Mouse (Mus musculus) heart, postnatal 0 days (tissue): ENCODE measurements around the gene Slc22a14.

ENCODE experiments used
- CTCF ChIP-seq: IDR thresholded peaks from 2 replicates; pipeline ENCODE4 v1.5.1; 2016; ENCODE audit warnings: antibody characterized with exemption, control low read depth, low read depth
- EP300 ChIP-seq: IDR thresholded peaks from 2 replicates; pipeline ENCODE4 v1.6.1; 2016; ENCODE audit warnings: antibody characterized with exemption, low read depth

DNA sequence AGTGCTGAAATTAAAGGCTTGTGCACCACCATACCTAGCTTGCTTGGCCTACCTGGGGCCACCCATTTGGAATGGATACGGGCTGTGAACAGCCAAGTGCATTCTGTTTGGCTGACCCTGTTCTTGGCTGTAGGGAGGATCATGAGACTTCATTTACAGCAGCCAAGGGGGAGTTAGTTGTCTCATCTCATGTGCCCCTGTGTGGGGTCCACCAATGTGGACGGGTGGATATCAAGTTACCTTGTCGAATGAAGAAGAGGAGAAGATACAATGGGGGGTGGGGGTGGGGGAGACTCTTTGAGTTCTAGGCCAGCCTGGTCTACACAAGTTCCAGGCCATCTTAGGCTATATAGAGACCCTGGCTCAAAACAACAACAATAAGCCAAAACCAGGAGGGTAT is 9.7 kb upstream of the Slc22a14 start:
- TF ChIP-seq CTCF (no peak), EP300 (no peak)
